Mouse (Mus musculus) small intestine, adult 2 months (tissue): Measurements from ENCODE around the gene Rtp2.

ENCODE experiments used
- CTCF ChIP-seq: fragments of 200-500 bp; IDR thresholded peaks from 2 replicates; pipeline ENCODE4 v1.5.1; 2012; ENCODE audit warnings: low read depth, mild to moderate bottlenecking, control low read depth, inconsistent platforms, low read length, moderate library complexity, mixed read lengths; ENCODE audit not compliant: insufficient replicate concordance, insufficient read length; ENCODE audit errors: extremely low read depth
- POLR2A ChIP-seq: fragments of 200-500 bp; IDR thresholded peaks from 2 replicates; pipeline ENCODE4 v1.6.1; 2012; ENCODE audit warnings: low read depth, mild to moderate bottlenecking, control low read depth, inconsistent platforms, low read length, moderate library complexity

GRCm38 (mm10) chr16:23972126-23972740, 40.0 kb upstream of the Rtp2 start:
- TF ChIP-seq CTCF = no peak
- TF ChIP-seq POLR2A = no peak
